Mouse (Mus musculus): ENCODE data around the gene Ptprt. TPM values are rescaled to one million over a fixed set of nuclear protein-coding genes. Genes with fewer than 3 reads are reported as not detected.

Ptprt gene
- total RNA-seq, 2 experiments from 2014 or later, result 0.46 to 0.59 TPM

GRCm38 (mm10) chr2:161944689-161945088, 716.3 kb downstream of the Ptprt start:
- no peak for DNase-seq

- DNase-seq, result no peak
Measured at GRCm38 (mm10) chr2:161941991-161942390, 719.0 kb downstream of the Ptprt start.

- DNase-seq, result no peak
Measured at GRCm38 (mm10) chr2:161907214-161907613, 753.7 kb downstream of the Ptprt start.

GRCm38 (mm10) chr2:161902196-161902595, 758.8 kb downstream of the Ptprt start:
- DNase-seq, result no peak

- DNase-seq, result no peak
Measured at GRCm38 (mm10) chr2:161884446-161884845, 776.5 kb downstream of the Ptprt start.

- DNase-seq, result no peak
Measured at GRCm38 (mm10) chr2:161882580-161882979, 778.4 kb downstream of the Ptprt start.

- DNase-seq, result no peak
Measured at GRCm38 (mm10) chr2:161880941-161881340, 780.0 kb downstream of the Ptprt start.

- DNase-seq, result no peak
Measured at GRCm38 (mm10) chr2:161865231-161865630, 795.7 kb downstream of the Ptprt start.

GRCm38 (mm10) chr2:161858813-161859212, 802.1 kb downstream of the Ptprt start:
- no peak for DNase-seq

- no peak for DNase-seq
Measured at GRCm38 (mm10) chr2:161858361-161858760, 802.6 kb downstream of the Ptprt start.

GRCm38 (mm10) chr2:161835001-161835400, 825.9 kb downstream of the Ptprt start:
- no peak for DNase-seq

- DNase-seq, result no peak
Measured at GRCm38 (mm10) chr2:161833846-161834245, 827.1 kb downstream of the Ptprt start.

- no peak for DNase-seq
Measured at GRCm38 (mm10) chr2:161813326-161813725, 847.6 kb downstream of the Ptprt start.

GRCm38 (mm10) chr2:161808086-161808801, 852.7 kb downstream of the Ptprt start:
- DNase-seq, result no peak

- no peak for DNase-seq
Measured at GRCm38 (mm10) chr2:161806287-161807007, 854.5 kb downstream of the Ptprt start.

GRCm38 (mm10) chr2:161799946-161800345, 861.0 kb downstream of the Ptprt start:
- DNase-seq, result no peak

- no peak for DNase-seq
Measured at GRCm38 (mm10) chr2:161767528-161767927, 893.4 kb downstream of the Ptprt start.

GRCm38 (mm10) chr2:161713024-161713423, 947.9 kb downstream of the Ptprt start:
- DNase-seq, result no peak

GRCm38 (mm10) chr2:161709316-161709715, 951.6 kb downstream of the Ptprt start:
- no peak for DNase-seq

- no peak for DNase-seq
Measured at GRCm38 (mm10) chr2:161706386-161706915, 954.5 kb downstream of the Ptprt start.

GRCm38 (mm10) chr2:161704811-161705210, 956.1 kb downstream of the Ptprt start:
- no peak for DNase-seq

- peak; percentile 7 for DNase-seq
Measured at GRCm38 (mm10) chr2:161704410-161704809, 956.5 kb downstream of the Ptprt start.

- DNase-seq, result no peak
Measured at GRCm38 (mm10) chr2:161695819-161696218, 965.1 kb downstream of the Ptprt start.
